Mouse (Mus musculus) embryonic fibroblast, embryonic 13.5 days (primary cell): ENCODE results near the gene Cacna2d3.

ENCODE experiments used
- CTCF ChIP-seq: IDR thresholded peaks from 2 replicates; pipeline ENCODE4 v1.5.1; 2011; ENCODE audit warnings: mild to moderate bottlenecking, control low read depth, low read length, moderate library complexity, borderline replicate concordance; ENCODE audit not compliant: insufficient read depth
- POLR2A ChIP-seq: IDR thresholded peaks from 2 replicates; pipeline ENCODE4 v1.6.1; 2011; ENCODE audit warnings: low read depth, mild to moderate bottlenecking, control low read depth, low read length, moderate library complexity

DNA sequence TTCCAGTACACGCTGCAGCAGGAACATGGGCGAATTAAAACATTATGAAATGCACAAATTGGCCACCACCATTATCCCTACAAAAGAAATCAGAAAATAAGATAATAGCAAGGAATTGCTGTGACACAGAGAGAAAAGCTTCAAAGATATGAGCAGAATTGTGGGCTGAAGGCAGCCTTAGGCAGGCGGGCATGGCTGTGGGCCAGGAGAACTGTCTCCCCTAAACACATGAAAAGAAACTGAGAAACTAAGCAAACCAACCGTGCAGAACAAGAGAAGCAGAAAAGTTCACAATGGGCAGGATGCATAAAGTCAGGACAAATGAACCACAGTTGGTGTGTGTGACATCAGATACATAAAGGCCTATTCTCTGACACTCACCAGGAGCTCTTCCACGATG is 51.8 kb downstream of the Cacna2d3 start:
- TF ChIP-seq POLR2A, result no peak
- TF ChIP-seq CTCF, result no peak
